Mouse (Mus musculus) kidney, postnatal 36 days (tissue): Measurements from ENCODE around the gene Zc3h14.

ENCODE experiments used
- DNase-seq, 2 experiments: peaks; one replicate each; pipeline ENCODE4 v3.0.0; 2021 to 2022; ENCODE audit warnings: mixed read lengths in 2 of 2

The Zc3h14 gene

DNA sequence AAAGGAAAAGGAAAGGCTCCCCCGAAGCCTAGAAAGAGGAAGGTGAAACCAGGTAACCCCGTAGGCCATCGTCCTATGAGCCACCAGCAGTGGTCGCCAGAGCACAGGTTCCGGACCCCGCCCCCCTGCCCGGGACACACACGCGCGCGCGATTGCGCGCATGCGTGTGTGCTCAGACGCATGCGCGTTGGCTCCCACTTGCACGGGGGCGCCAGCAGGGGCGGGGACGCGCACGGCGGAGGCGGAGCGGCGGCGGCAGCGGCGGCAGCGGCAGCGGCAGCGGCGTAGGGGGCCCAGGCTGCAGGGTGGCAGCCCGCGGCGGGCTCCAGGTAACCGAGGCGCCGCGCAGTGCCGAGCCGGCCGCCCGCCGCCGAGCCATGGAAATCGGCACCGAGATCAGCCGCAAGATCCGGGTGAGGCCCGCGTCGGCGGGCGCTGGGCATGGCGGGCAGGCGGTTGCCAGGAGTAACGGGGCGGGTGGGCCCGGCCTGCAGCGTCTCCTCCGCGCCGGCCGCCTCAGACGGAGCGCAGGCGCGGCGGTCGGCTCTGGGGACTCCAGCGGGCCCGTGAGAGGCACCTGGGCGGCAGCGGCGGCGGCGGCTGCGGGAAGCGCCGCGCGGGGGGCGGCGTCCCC is at the start of gene Zc3h14:
Zc3h14 (plus strand) TSS at position 219 of the 634 bp plus-strand sequence.
- DNase-seq = peak; percentile 94 to 98

DNA sequence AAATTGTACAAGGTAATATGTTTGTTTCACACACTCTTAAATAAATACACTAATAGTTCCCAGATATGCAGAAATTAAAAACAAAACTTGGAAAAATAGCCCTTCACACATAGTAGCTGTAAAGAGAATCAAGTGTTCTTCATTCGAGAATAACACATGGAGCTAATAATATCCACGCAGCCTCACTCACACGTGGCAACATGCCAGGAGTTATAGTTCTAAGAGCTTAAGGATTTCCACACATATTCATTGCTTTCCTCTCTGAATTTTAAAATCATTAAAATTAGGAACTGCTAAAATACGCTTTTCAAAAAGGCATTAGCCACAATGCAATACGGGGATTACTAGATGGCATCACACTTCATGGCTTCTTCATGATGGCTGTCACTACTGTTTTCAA is 49.6 kb upstream of the Zc3h14 start:
- no peak for DNase-seq

- no peak for DNase-seq
Observed at GRCm38 (mm10) chr12:98701564-98701963, 45.2 kb upstream of the Zc3h14 start.

DNA sequence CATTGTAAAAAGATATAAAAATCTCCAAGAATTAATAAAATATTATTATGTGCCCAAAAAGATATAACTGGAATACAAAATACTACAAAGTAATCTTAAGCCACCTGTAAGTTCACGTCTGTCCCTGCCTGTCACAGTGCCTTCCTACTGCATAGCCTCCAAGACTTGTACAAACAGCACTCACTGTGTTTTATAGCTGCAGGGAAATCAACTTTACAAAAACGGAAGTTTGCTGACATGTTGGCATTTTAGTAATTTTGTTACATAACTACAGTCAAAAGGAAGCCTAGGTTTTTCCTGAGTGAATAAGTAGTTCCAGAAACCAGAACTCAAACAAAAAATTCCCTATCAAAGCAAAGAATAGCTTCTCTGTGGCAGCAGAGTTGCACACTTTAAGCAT is 43.2 kb upstream of the Zc3h14 start:
- DNase-seq = no peak

DNA sequence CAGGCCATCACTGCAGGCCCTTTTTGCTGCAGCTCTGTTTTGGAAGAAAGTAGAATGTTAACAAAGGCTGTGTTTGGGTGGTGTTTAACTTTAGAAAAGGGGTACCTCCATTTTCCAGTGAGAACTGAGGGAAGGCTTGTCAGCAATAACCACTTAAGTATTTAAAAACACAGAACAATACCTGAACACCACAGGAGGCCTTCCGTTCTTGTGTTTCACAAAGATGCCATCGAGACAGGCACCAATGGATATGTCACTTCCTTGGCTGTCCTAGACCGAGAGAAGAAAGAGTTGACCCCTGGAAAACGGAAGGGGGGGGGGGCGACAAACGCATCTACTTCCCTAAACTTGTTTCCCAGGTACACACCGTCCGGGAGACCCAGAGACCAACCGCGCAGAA is 42.8 kb upstream of the Zc3h14 start:
- DNase-seq = no peak

GRCm38 (mm10) chr12:98712819-98713218 is 33.9 kb upstream of the Zc3h14 start:
- DNase-seq = no peak

DNA sequence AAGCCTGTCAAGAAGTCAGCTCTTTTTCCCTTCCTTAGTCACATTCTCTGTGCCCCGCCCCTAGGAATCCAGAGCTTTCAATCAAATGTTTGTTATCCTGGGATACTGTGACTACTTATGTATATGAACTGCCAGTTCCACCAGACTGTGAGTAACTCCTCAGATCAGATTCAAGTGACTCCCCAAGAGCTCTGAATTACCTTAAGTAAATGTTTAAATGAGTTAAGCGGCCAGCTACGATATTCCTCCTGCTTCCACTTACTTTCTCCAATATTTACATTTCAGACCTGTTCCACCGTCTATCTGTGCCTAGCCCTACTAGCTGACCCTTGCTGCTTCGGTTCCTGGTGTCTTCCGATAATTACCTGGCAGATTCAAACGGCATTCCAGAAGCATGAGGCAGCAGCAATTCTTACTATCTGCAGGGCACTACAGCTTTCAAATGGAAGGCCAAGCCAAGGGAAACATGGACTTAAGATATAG is 33.1 kb upstream of the Zc3h14 start:
- no peak for DNase-seq

DNA sequence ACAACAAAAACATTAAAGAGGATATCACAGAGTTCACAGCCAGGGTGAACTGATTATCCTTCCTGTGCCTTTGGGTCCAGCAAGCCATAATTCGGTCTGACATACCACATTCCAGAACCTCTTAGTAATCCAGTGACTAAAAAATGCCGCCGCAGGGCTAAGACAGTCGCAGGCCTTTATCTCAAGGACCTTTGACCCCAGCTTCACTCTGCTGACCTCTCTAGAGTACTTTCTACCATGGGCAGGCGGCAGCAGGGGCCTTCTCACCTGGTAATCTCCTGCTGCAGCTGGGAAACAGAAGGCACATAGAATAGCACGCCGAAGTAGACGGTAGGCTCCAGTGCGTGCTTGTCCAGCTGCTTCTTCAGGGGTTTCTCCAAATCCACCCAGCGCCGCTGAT is 32.0 kb upstream of the Zc3h14 start:
- peak; percentile 53 to 65 for DNase-seq

GRCm38 (mm10) chr12:98716142-98716541 is 30.6 kb upstream of the Zc3h14 start:
- peak; percentile 33 to 55 for DNase-seq

- DNase-seq = peak in 1 of 2 experiments; percentile 48
Observed at GRCm38 (mm10) chr12:98720628-98721027, 26.1 kb upstream of the Zc3h14 start.

DNA sequence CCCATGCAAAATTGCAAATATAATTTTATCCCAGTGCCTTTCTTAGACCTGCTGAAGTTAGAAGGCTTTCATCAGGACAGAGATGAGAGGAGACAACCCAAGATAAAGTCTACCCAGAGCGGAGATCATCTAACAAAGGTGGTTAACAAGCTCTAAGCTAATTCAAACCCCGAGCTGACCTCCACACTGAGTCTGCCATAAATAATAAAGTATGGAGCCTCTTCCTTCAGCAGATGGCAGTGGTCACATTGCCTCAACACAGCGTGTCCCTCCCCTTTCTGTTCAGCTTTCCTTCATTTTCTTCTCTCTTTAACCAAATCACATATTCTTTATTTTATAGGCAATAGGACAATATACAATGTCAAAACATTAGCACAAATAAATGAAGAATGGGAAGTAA is 25.7 kb upstream of the Zc3h14 start:
- no peak for DNase-seq

DNA sequence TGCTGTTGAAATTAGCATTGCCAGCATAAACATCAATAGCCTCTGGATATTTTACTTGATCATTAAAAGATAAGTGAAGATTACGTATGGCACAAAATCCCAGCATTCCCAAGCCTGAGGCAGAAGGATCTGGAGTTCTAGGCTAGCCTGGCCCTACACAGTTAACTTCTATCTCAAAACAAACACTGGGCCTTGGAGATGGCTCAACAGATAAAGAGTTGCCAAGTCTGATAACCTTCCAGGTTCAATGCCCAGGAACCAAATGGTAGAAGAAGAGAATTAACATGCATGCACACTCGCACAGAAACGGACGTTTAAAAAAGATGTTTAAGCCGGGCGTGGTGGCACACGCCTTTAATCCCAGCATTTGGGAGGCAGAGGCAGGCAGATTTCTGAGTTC is 22.5 kb upstream of the Zc3h14 start:
- DNase-seq = no peak

DNA sequence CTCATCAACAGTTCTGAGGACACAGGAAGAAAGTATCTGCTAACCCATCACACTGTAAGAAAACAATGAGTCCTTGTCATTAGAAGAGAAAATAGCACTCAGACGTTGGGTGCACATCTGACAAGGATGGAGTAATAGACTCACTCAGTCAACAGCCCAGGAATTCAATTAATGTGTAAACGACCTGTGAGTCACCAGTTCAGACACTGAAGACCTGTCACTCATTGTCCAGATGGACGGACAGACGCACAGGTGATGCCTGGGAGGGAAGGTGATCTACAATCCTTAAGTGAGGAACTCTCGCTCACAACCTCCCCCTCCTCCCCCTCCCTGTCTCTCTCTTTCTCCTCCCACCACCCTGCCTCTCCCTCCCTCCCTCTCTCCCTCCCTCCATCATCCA is 21.8 kb upstream of the Zc3h14 start:
- peak; percentile 20 to 52 for DNase-seq

DNA sequence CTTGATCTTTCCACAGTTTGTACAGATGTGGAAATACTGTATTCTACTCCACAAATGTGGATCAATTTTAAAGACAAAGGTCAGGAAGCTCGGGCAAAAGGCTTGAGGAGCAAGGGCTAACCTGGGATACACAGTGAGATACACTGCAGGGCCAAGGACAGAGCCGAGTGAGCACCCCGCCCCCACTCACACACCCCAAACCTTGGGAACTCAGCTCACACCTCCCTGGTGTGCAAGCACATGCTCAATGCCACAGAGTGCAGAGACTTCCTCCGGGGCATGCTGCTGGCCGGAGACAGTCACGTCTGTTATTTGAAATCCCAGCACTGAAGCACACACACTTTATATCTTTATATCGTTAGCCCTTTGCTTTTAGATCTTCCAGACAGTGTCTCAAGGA is 20.7 kb upstream of the Zc3h14 start:
- DNase-seq = no peak

GRCm38 (mm10) chr12:98727186-98727585 is 19.6 kb upstream of the Zc3h14 start:
- peak; percentile 41 to 53 for DNase-seq

DNA sequence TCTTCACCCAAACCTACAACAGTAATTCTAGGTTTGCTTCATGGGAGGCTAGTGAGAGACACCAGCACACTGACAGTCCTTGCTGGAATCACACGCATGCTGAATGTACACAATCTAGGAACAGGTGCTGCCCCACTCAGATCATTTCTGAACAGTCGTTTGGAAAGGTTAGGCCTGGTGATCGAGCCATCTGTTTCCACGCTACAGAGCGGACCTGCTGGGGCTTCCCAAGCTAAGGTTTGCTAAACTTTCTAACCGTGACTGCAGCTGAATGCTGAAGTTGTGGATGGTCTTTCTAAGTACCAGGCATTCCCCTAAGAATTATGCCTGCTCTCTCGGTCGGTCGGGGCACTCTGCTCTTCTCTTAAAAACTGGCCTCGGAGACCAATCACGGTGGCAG is 16.1 kb upstream of the Zc3h14 start:
- DNase-seq = no peak

DNA sequence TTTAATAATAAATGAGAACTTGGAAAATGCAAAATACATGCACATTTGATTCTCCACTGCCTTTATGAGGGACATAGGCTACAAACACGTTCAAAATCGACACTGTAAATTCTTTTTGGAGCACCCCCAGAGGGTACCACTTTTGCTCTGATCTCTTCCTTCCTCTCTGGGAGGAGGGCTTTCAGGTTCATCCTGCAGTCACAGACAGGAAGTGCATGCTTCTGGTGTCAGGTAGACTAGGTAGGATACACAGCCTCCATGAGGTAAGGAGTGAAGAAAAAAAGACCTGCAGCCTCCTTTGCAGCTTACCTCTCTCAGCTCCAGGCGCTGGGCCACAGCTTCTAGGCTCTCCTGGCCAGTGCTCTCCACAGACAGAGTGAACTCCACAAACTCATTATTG is 13.6 kb upstream of the Zc3h14 start:
- DNase-seq = no peak

DNA sequence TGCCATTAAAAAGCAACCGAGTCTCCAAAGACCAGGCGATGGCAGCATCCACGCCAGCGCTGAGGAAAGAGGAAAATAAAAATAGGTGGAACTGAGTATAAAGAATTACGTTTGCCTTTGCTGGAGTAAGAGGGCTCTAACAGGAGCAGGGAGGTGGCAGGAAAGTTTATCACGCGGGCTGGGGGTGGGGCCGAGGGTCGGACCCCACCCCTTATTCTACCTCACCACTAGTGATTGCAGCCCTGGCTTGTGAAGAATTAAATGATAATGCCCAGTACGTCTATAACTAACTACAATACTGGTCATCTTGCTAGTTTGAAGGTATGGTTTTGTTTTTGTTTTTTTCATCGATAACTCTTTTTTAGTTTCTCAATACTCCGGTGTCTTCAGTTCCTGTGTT is 13.0 kb upstream of the Zc3h14 start:
- DNase-seq = no peak

DNA sequence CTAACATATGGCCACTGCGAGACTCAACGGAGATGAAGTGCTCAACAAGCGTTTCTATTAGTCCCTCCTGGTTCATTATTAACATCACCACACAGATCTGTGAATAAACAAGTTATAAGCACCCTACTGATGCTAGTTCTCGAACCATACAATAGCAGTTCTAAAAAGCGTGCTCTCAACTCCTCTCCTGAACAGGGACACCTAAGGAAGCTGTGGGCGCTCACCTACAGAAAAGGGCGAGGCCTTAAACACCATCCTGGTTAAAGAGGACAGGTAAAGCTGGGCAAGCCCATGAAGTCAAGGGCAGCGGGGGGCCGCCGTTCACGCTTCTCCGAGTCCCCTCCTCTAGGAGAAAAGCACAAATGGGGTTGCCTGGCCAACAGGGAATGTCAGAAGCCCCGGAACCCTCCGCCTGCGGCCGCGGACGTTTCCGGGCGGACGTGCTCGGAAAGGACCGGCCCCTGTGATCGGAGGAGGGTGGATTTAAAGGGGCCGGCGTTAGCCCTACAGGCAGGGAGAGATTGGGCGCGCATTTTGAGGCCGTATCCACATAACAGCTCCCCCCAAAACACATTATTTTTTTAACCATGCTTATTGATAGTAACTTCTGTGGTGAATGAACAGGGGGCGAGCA is 12.4 kb upstream of the Zc3h14 start:
- peak; percentile 87 to 91 for DNase-seq

GRCm38 (mm10) chr12:98734880-98735801 is 11.6 kb upstream of the Zc3h14 start:
- peak in 1 of 2 experiments; percentile 20 for DNase-seq

DNA sequence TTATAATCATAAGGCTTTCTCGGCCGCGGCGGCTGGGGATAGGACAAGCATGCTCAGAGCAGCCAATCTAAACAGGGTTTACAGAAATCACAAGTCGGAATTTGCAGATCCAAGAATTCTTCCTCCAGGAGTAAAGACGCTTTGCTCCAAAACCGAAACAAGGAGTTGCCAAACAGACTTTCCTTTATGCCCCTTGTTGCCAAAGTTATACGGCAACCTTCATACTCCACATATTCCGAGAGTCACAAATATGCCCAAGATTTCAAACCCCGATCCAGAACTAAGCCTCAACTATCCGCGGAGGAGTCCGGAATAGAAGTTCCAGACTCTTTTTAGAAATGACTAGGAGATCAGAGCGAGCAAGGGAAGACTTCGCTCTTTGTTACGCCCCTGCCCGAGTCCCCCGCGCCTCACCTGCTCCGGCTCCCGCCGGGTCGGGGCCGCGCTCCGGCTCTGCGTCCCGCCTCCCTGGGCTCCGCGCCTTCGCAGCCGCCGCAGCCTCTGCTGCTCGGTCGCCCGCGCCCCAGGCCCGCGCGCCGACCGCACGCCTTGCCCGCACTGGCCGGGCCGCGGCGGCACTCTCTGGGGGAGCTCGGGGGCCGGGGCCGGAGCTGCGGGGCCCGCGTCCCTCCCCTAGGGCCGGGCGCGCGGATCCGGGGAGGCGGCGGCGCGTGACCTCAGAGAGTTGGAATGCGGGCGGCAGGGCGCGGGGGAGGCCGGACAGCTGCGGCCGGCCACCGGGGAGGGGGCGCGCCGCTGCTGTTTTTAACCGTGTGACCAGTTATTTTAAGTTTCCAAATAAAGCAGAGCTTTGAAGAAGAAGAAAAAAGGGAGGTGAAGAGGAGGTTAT is 9.6 kb upstream of the Zc3h14 start, which contains the start of gene Ptpn21:
Ptpn21 (minus strand) TSS at position 455 of the 850 bp plus-strand sequence.
- DNase-seq = peak; percentile 70 to 85

DNA sequence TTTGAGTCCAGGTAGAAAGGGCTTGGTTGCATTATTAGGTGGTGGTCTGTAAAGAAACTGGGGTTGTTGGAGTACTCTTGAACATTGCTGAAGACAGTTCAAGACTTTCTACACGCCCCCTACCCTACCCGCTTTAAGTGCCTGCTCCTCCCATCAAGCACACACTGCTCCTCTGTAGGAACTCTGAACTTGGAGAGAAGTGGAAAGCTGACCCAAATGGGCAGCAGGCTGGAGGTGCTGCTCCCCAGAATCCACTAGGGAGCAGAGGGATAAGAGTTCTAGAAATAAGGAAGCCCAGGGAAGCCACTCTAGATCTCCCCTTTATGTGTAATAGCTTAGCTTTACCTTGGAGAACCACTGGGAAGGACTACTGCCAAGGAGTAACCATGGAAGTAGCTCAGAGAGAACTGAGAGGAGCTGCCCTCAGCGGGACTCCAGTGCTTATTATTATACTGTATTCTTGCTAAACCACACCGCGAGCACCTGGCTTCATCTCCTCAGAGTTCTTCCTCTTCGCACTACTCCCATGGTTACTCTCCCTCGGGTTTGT is 8.9 kb upstream of the Zc3h14 start:
- DNase-seq = peak in 1 of 2 experiments; percentile 27
